Mouse (Mus musculus) hindbrain, embryonic 14.5 days (tissue): ENCODE data around the gene Gpr137. TPM values are rescaled to one million over a fixed set of nuclear protein-coding genes. Genes with fewer than 3 reads are reported as not detected.
A peak's percentile ranks its signal among the peaks of the same experiment; 100 is the strongest.

Experiments
- ATAC-seq: fragments of 200-750 bp; cut with Nextera tagmentation; 2 replicates; pipeline ENCODE4 v1.8.0; 2017; ENCODE audit warnings: moderate number of reproducible peaks, mild to moderate bottlenecking, moderate TSS enrichment, moderate library complexity; ENCODE audit not compliant: low FRiP score
- DNase-seq: peaks from one replicate; pipeline ENCODE4 v3.0.0-alpha.2; 2015; ENCODE audit warnings: low spot score
- H3K27ac ChIP-seq: fragments of 300-500 bp; sonication (generic); 2 replicates; pipeline ENCODE4 v1.5.1; 2014; ENCODE audit warnings: mild to moderate bottlenecking, moderate library complexity
- H3K27me3 ChIP-seq: fragments of 300-500 bp; sonication (generic); 2 replicates; pipeline ENCODE4 v1.6.1; 2014; ENCODE audit warnings: mild to moderate bottlenecking, low read length, mixed read lengths; ENCODE audit not compliant: control insufficient read depth, insufficient read depth
- H3K36me3 ChIP-seq: fragments of 300-500 bp; sonication (generic); replicated peaks from 2 replicates; pipeline ENCODE4 v1.6.1; 2014; ENCODE audit not compliant: control insufficient read depth, insufficient read depth
- H3K4me1 ChIP-seq: fragments of 300-500 bp; sonication (generic); replicated peaks from 2 replicates; pipeline ENCODE4 v1.6.1; 2014; ENCODE audit warnings: antibody characterized with exemption, low read length, mixed read lengths; ENCODE audit not compliant: control insufficient read depth, insufficient read depth
- H3K4me2 ChIP-seq: fragments of 300-500 bp; sonication (generic); replicated peaks from 2 replicates; pipeline ENCODE4 v1.6.1; 2014; ENCODE audit warnings: mild to moderate bottlenecking, moderate library complexity
- H3K4me3 ChIP-seq: fragments of 300-500 bp; sonication (generic); replicated peaks from 2 replicates; pipeline ENCODE4 v1.5.1; 2014; ENCODE audit warnings: mild to moderate bottlenecking, low read length
- H3K9ac ChIP-seq: fragments of 300-500 bp; sonication (generic); 2 replicates; pipeline ENCODE4 v1.6.1; 2014
- H3K9me3 ChIP-seq: fragments of 300-500 bp; sonication (generic); 2 replicates; pipeline ENCODE4 v1.6.1; 2016; ENCODE audit warnings: low read length; ENCODE audit not compliant: control insufficient read depth
- WGBS: fragments of 180-500 bp; shearing (Covaris S2); extraction: QIAGEN DNeasy Blood & Tissue Kit; methylation state at CpG from one replicate; pipeline ENCODE4 v1.1.7; 2014; 5-methylcytosine and 5-hydroxymethylcytosine counted together
- polyA plus RNA-seq: library from polyadenylated mRNA; unstranded; fragments of >200 nt; fragmentation: Nextera tagmentation; extraction: Ambion mirVana; gene quantifications from 2 replicates; pipeline ENCODE4 v1.2.1, GENCODE M21; 2014

Gpr137 gene
- polyA plus RNA-seq, 1 experiment from 2014 or later: 60.2 TPM

- H3K4me2 ChIP-seq: no peak overlapping the region
Observed at GRCm38 (mm10) chr19:6925611-6926329, 16.5 kb downstream of the Gpr137 start.

GRCm38 (mm10) chr19:6925307-6925573, 17.0 kb downstream of the Gpr137 start, which contains the start of gene Catsperz:
Catsperz (minus strand) TSS chr19:6925380.
- Histone ChIP-seq H3K27me3 (peaks cover 75% of the 10 kb centered on the region), H3K4me2 (peak within 1 kb of the TSS; percentile 20), H3K36me3 (no peaks in the 10 kb centered on the region), H3K9me3 (no peaks in the 10 kb centered on the region), H3K4me3 (peak within 1 kb of the TSS; percentile 12), H3K27ac (no peak within 1 kb of the TSS), H3K4me1 (peaks cover 18% of the 10 kb centered on the region), H3K9ac (no peak within 1 kb of the TSS)
- ATAC-seq (no peak), DNase-seq (no peak)
- 4% methylated on average over 9 of the region's 9 CpGs for WGBS

More at GRCm38 (mm10) chr19:6925611-6926329, 16.5 kb downstream of the Gpr137 start:
- H3K9ac ChIP-seq: no peak overlapping the region
- H3K27me3 ChIP-seq: peaks cover 80% of the 10 kb centered on the region
- H3K4me3 ChIP-seq: peak overlapping the region; percentile 12; the same call in 1 of the 2 replicates
- H3K9me3 ChIP-seq: no peaks in the 10 kb centered on the region
- ATAC-seq (no peak), DNase-seq (no peak)
- no peaks in the 10 kb centered on the region for H3K36me3 ChIP-seq
- peaks cover 13% of the 10 kb centered on the region for H3K4me1 ChIP-seq
- WGBS: 6% methylated on average over 40 of the region's 40 CpGs
- H3K27ac ChIP-seq: no peak overlapping the region

GRCm38 (mm10) chr19:6924461-6925306, 17.6 kb downstream of the Gpr137 start:
- Histone ChIP-seq H3K4me1 (peaks cover 24% of the 10 kb centered on the region), H3K4me3 (peak overlapping the region; percentile 12), H3K27me3 (peaks cover 71% of the 10 kb centered on the region), H3K4me2 (peak overlapping the region; percentile 20), H3K27ac (no peak overlapping the region), H3K36me3 (no peaks in the 10 kb centered on the region), H3K9ac (no peak overlapping the region), H3K9me3 (no peaks in the 10 kb centered on the region)
- no peak for ATAC-seq
- peak; percentile 82 for DNase-seq
- 4% methylated on average over 39 of the region's 39 CpGs for WGBS

GRCm38 (mm10) chr19:6922901-6923735, 19.2 kb downstream of the Gpr137 start:
- peak overlapping the region; percentile 94; the same call in 1 of the 2 replicates for H3K9ac ChIP-seq
- peaks cover 58% of the 10 kb centered on the region for H3K27me3 ChIP-seq
- H3K36me3 ChIP-seq: no peaks in the 10 kb centered on the region
- H3K4me2 ChIP-seq: peak overlapping the region; percentile 97
- ATAC-seq (no peak), DNase-seq (no peak)
- H3K27ac ChIP-seq: no peak overlapping the region
- 65% methylated on average over 6 of the region's 6 CpGs for WGBS
- H3K4me3 ChIP-seq: no peak overlapping the region
- H3K4me1 ChIP-seq: peaks cover 25% of the 10 kb centered on the region
- no peaks in the 10 kb centered on the region for H3K9me3 ChIP-seq

- under 1% methylated on average over 49 of the region's 66 CpGs for WGBS
- Histone ChIP-seq H3K27ac (peak within 1 kb of the TSS; percentile 90), H3K27me3 (peaks cover 46% of the 10 kb centered on the region), H3K36me3 (no peaks in the 10 kb centered on the region), H3K4me3 (peak within 1 kb of the TSS; percentile 79), H3K4me2 (peak within 1 kb of the TSS; percentile 97), H3K9ac (peak within 1 kb of the TSS; percentile 94), H3K9me3 (no peaks in the 10 kb centered on the region), H3K4me1 (peaks cover 25% of the 10 kb centered on the region)
- DNase-seq (peak; percentile 99), ATAC-seq (peak; percentile 95)
Observed at GRCm38 (mm10) chr19:6921647-6922567, 20.4 kb downstream of the Gpr137 start, which contains the start of gene Esrra. Esrra (minus strand) TSS chr19:6921813.

- peaks cover 24% of the 10 kb centered on the region for H3K4me1 ChIP-seq
- H3K4me3 ChIP-seq: peak overlapping the region; percentile 79
- ATAC-seq: no peak
- peak overlapping the region; percentile 97 for H3K4me2 ChIP-seq
- peak overlapping the region; percentile 94 for H3K9ac ChIP-seq
- peaks cover 37% of the 10 kb centered on the region for H3K27me3 ChIP-seq
- 2% methylated on average over 38 of the region's 48 CpGs for WGBS
- no peaks in the 10 kb centered on the region; the same call in 1 of the 2 replicates for H3K36me3 ChIP-seq
- no peaks in the 10 kb centered on the region for H3K9me3 ChIP-seq
- DNase-seq: peak; percentile 55
- peak overlapping the region; percentile 90 for H3K27ac ChIP-seq
Observed at GRCm38 (mm10) chr19:6920741-6921636, 21.3 kb downstream of the Gpr137 start.

- Histone ChIP-seq H3K27me3 (peaks cover 28% of the 10 kb centered on the region), H3K4me2 (peak overlapping the region; percentile 97), H3K9ac (peak overlapping the region; percentile 94), H3K4me3 (peak overlapping the region; percentile 79), H3K4me1 (peaks cover 22% of the 10 kb centered on the region), H3K27ac (no peak overlapping the region), H3K36me3 (no peaks in the 10 kb centered on the region; the same call in 1 of the 2 replicates), H3K9me3 (no peaks in the 10 kb centered on the region)
- 30% methylated on average over 8 of the region's 8 CpGs for WGBS
- DNase-seq (no peak), ATAC-seq (no peak)
Observed at GRCm38 (mm10) chr19:6919876-6920740, 22.2 kb downstream of the Gpr137 start.
